Mouse (Mus musculus) embryo, embryonic 9.5 days (tissue): ENCODE measurements at regions not wholly inside any gene's neighbourhood (a gene's known extent, or its start where the extent isn't known, plus 50 kb on each side); places are given as distances from the start of the nearest gene placed in this dataset.

Experiments used
- DNase-seq: peaks from one replicate; pipeline ENCODE4 v3.0.0-alpha.2; 2017; ENCODE audit errors: extremely low spot score

GRCm38 (mm10) chr1:10771793-10772192 is 642.1 kb upstream of the A830018L16Rik start:
- no peak for DNase-seq

- DNase-seq, result no peak
Observed at GRCm38 (mm10) chr1:10794074-10794783, 619.7 kb upstream of the A830018L16Rik start.

DNA sequence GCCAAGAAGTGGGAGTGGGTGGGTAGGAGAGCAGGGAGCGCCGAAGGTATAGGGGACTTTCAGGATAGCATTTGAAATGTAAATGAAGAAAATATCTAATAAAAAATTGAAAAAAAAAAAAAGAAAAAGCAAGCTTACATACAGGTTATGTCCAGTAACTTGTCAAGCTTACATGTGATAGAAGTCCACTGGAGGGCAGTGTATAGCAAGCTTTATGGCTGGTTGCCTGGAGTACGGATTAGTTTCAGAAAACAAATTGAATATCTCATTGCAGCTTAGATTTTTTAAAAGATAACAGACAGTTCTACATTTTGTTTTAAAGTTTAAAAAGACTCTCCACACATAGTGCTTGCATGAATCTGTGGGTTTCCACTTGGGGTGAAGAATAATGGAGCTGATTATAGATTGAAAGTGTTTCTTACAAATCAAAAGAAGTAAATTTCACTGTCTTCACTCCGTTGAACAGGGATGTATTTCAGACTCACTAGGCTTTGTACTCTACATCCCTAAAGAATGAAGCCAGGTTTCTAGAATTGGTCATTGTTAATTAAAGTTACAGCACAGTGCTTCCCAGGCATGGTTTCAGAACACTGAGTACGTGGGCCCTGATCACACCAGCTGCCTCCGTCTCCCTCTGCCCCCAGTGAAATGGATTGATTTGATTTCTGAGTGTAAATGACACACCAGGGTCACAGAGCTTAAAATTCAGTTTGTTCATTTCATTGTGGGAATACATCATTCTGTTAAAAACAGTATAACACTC is 578.1 kb upstream of the A830018L16Rik start:
- peak; percentile 13 for DNase-seq

- no peak for DNase-seq
Observed at GRCm38 (mm10) chr1:10837180-10837579, 576.7 kb upstream of the A830018L16Rik start.

DNA sequence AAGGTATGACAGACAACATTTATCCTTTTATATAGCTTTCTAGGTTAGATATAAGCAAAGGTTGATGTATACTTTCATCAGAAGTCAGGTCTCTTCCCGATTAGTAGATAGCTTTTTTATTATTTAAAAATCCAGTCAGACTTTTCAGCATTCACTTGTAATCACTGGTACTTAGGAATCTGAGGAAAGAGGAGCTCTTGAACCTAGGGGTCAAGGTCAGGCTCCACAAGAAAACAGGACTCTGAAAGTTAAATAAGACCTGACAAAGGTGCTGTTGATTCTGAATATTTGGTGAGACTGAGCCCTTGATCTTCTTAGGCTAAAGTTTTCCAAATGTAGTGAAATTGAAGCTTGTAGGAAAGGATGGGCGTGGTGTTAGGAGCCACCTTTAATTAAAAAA is 561.0 kb upstream of the A830018L16Rik start:
- no peak for DNase-seq

DNA sequence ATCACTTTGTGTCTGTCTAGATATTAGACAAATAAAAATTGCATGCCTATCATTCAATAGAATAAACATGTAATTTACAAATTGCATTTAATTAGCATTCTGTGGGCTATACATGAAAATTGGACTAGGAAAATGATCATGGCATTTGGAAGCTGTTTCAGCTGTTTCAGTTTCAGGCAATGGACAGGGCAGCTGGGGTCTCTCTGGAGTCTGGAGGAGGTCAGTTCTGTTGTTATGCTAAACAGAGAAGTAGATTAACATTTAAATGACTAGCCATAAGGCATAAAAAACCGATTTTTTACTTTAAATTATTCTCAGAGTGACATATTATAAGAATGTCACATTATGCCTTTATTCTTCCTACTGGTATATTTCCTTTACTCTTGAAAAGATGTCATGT is 559.4 kb upstream of the A830018L16Rik start:
- no peak for DNase-seq

GRCm38 (mm10) chr1:10871163-10871853 is 542.6 kb upstream of the A830018L16Rik start:
- DNase-seq, result no peak

DNA sequence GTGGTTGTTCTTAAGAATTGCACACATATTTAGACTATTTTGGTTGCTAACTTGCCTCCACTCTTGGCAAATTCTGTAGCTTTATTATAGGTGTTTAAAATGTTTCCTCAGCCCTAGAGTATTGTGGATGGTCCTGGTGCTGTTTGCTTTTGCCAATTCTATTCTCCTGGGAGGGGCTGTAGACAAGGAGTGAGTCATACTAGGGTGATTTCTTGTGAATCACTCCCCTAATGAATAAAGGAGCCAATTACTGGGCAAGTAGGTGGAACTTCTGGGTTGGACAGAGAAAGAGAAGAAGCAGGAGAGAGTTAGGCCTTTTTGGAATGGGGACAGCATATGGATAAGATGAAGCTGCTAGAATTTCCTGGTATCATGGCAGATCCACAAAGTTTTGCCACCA is 541.6 kb upstream of the A830018L16Rik start:
- DNase-seq, result no peak

DNA sequence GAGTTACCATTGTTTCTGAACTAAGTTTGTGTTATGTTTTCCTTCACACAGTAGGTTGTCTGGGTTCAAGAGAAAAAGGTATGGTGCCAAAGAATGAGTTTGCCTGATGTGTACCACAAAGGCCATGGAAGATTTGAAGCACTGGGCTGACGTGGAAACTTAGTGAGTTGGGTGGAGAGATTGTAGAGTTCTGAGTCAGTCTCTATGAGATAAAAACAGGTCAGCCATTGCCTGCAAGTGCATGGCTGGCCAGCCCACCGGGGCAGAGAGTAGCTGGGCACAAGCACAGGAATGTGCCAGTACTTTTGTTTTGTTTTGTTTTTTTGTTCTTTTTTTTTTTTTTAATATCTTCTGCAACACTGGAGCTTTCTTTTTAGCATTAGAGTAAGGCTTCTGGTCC is 541.2 kb upstream of the A830018L16Rik start:
- DNase-seq, result no peak

DNA sequence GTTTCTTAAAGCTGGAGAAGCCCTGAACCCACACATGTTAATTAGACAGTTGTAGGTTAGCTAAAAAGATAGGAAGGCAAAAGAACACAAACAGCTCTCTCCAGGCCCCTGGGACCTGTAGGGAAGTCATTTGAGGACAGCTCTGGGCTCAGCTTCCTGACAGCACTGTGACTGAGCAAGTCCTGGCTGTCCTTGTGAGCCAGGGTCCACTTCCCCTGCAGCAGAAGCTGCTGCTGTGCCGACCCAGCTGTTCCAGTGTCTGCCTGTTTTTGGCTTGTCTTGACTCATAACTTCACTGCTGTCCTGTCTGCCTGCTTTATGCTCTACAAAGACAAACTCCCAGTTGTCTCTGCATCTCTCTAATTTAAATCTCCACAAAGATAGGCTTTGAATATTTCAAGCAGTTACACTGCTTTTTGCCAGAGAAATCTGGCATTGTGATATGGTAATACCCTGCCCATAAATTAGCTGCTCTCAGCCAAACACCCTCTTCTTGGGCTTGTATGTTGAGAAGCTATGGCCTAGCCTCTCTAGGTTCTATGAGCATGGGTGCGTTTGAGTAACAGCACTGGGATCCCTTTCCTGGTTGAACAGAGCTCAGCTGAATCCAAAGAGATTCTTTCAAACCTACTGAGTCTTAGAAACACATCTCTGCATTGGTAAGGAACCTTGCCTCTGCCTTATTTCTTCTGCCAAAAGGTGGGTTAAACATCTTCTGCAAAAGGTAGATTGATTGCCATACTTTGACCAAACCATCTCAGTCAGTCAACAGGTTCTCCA is 536.3 kb upstream of the A830018L16Rik start:
- DNase-seq, result no peak

- DNase-seq, result no peak
Observed at GRCm38 (mm10) chr1:10878221-10878760, 535.6 kb upstream of the A830018L16Rik start.

GRCm38 (mm10) chr1:10880026-10880727 is 533.7 kb upstream of the A830018L16Rik start:
- peak; percentile 9 for DNase-seq

DNA sequence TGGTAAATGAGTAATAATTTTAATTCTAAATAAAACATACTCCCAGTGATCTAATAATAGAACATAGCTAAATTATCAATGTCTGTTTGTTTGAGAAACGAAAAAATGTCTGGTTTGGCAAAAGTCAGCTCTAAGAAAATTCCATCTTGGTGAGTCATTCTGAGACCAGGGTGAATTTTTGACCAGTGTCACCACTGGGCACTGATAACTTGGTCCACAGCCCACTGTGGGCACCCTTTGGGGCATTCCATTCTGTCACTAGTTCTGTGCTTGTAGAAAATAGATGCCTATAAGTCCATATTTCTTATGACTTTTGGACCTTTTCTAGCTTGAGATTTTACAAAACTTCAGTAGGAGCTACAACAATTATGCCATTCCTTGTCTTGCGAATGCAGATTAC is 515.1 kb upstream of the A830018L16Rik start:
- DNase-seq, result no peak

DNA sequence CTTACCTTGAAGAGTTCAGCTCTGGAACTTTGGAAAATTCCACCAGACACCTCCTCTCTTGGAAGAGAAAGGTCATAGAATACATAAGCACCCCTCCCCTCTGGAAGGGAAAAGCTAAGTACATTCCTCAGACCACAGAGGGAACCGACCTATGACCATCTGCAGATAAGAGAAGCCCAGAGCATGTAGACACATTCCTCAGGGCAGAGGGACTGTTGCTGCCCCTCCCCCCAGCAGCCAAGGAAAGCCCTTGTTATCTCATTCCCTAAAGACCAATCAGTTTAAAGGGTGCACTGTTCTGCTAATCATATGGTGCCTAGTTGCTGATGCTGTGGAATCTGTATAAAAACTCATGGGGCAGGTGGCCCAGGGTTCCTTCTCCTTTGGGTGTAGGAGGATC is 511.2 kb upstream of the A830018L16Rik start:
- DNase-seq, result no peak

DNA sequence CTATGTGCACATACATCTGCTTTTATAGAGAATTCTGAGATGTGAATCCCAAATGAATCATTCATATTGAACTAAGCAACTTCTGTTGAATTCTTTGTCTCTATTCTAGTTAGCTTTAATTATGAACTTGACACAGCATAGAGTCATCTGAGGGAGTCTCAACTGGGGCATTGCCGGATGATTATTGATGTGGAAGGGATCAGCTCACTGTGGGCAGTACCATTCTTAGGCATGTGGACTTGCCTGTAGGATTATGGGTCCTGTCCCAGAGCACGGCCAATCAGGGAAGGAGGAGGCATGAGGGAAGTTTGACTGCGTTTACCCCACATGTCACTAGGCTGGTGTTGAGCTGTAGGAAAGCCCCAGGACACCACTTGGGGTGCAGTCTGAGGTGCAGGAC is 493.9 kb upstream of the A830018L16Rik start:
- DNase-seq, result no peak

DNA sequence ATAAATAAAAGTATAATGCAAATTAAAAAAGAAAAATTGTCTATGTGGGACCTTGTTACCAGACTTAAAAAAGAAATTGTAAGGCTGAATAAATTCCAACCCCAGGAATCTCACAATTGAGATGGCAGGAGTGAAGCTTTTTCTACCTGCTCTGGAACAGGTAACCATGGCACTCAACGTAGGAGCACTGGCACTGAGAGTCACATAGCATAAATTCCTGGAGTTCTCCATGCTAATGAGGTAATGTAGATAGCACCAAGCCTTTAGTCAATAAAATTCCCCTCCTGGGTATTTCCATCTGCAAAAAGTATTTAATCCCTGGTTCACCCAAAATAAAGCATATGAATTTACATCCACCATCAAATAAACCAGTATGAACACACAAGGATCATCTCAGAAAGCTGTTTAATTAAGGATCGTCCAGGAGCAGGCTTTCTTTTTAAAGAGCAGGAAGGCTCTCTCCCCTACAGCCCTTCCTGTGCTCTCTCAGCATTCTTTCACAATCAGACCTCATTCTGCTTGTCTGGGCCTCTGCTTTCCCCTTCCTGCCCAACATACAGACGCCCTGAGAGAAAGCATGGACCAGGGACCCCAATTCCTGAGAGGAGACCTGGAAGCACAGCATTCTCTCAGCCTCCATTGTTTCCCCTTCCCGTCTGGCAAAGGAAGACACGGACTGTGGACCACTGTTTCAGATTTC is 481.4 kb upstream of the A830018L16Rik start:
- no peak for DNase-seq

GRCm38 (mm10) chr1:10933206-10933605 is 480.7 kb upstream of the A830018L16Rik start:
- no peak for DNase-seq

- DNase-seq, result no peak
Observed at GRCm38 (mm10) chr1:10938436-10938835, 475.5 kb upstream of the A830018L16Rik start.

DNA sequence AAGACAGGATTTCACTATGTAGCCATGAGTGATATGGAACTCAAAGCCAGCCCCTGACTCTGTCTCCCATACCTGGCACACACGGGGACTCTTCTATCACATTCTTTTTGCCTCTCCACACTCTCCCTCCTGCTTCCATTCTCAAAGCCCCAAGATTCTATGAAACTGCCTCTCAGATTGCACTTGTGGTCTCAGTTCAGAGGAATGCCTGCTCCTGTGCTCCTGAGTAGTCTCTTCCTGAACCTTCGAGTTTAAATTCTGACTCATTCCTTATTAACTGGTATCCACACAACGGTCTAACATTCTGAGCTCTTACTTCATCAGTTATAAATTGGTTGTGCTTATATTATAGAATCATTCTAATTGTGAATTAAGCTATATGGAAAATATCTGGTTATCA is 473.6 kb upstream of the A830018L16Rik start:
- DNase-seq, result no peak

- DNase-seq, result no peak
Observed at GRCm38 (mm10) chr1:10942979-10943378, 470.9 kb upstream of the A830018L16Rik start.
